Mouse (Mus musculus): ENCODE measurements around the gene 4931406C07Rik. TPM values are rescaled to one million over a fixed set of nuclear protein-coding genes. Genes with fewer than 3 reads are reported as not detected.
"Not testable (repeated sequence)": the region's sequence is repeated elsewhere in the genome, so short reads cannot be mapped to it uniquely, and the experiment has no call there.

Gene 4931406C07Rik
- total RNA-seq (2021) = 10 to 100 TPM; 26.0 to 27.1 TPM

- intact Hi-C loops (cut with DNase I) = loop anchor here (5.0 kb wide), 1 partner anchor 34 kb away; no protein-coding TSS in a partner anchor
- DNase-seq (ENCODE audit: extremely low spot score in 1 of 2, low spot score in 2 of 2) = peak in 1 of 2 experiments; percentile 23
Observed at GRCm38 (mm10) chr9:15306398-15307119, at the start of gene 4931406C07Rik. Gene 4931406C07Rik, minus strand, starts transcription at chr9:15306448.

- intact Hi-C loops (cut with DNase I) = no loop called here
- no peak for DNase-seq (ENCODE audit: extremely low spot score in 1 of 2, low spot score in 2 of 2)
Observed at GRCm38 (mm10) chr9:15349925-15350324, 43.7 kb upstream of the 4931406C07Rik start.

GRCm38 (mm10) chr9:15337776-15338175 is 31.5 kb upstream of the 4931406C07Rik start:
- no peak for DNase-seq (ENCODE audit: extremely low spot score in 1 of 2, low spot score in 2 of 2)
- intact Hi-C loops (cut with DNase I) = no loop called here

GRCm38 (mm10) chr9:15318170-15318742 is 12.0 kb upstream of the 4931406C07Rik start:
- intact Hi-C loops (cut with DNase I) = no loop called here
- DNase-seq (ENCODE audit: extremely low spot score in 1 of 2, low spot score in 2 of 2) = no peak

GRCm38 (mm10) chr9:15317223-15318169 is 11.2 kb upstream of the 4931406C07Rik start:
- no peak for DNase-seq (ENCODE audit: extremely low spot score in 1 of 2, low spot score in 2 of 2)
- intact Hi-C loops (cut with DNase I) = no loop called here

- DNase-seq (ENCODE audit: extremely low spot score in 1 of 2, low spot score in 2 of 2); intact Hi-C loops (cut with DNase I): not testable (repeated sequence)
Observed at GRCm38 (mm10) chr9:15316296-15316695, 10.0 kb upstream of the 4931406C07Rik start.

GRCm38 (mm10) chr9:15314619-15315018 is 8.4 kb upstream of the 4931406C07Rik start:
- intact Hi-C loops (cut with DNase I) = no loop called here
- no peak for DNase-seq (ENCODE audit: extremely low spot score in 1 of 2, low spot score in 2 of 2)

- intact Hi-C loops (cut with DNase I) = no loop called here
- DNase-seq (ENCODE audit: extremely low spot score in 1 of 2, low spot score in 2 of 2) = no peak
Observed at GRCm38 (mm10) chr9:15313633-15314032, 7.4 kb upstream of the 4931406C07Rik start.

- DNase-seq (ENCODE audit: extremely low spot score in 1 of 2, low spot score in 2 of 2) = no peak
- intact Hi-C loops (cut with DNase I) = no loop called here
Observed at GRCm38 (mm10) chr9:15312054-15312735, 5.9 kb upstream of the 4931406C07Rik start.

GRCm38 (mm10) chr9:15310179-15310578 is 3.9 kb upstream of the 4931406C07Rik start:
- intact Hi-C loops (cut with DNase I) = no loop called here
- no peak for DNase-seq (ENCODE audit: extremely low spot score in 1 of 2, low spot score in 2 of 2)

GRCm38 (mm10) chr9:15309425-15309824 is 3.2 kb upstream of the 4931406C07Rik start:
- DNase-seq (ENCODE audit: extremely low spot score in 1 of 2, low spot score in 2 of 2) = no peak
- intact Hi-C loops (cut with DNase I) = loop anchor here (5.0 kb wide), 1 partner anchor 37 kb away; no protein-coding TSS in a partner anchor

GRCm38 (mm10) chr9:15308254-15308653 is 2.0 kb upstream of the 4931406C07Rik start:
- no peak for DNase-seq (ENCODE audit: extremely low spot score in 1 of 2, low spot score in 2 of 2)
- intact Hi-C loops (cut with DNase I) = loop anchor here (5.0 kb wide), 1 partner anchor 36 kb away; no protein-coding TSS in a partner anchor

- DNase-seq (ENCODE audit: extremely low spot score in 1 of 2, low spot score in 2 of 2) = no peak
- intact Hi-C loops (cut with DNase I) = loop anchor here (5.0 kb wide), 1 partner anchor 35 kb away; no protein-coding TSS in a partner anchor
Observed at GRCm38 (mm10) chr9:15307257-15307656, 1.0 kb upstream of the 4931406C07Rik start.

GRCm38 (mm10) chr9:15305503-15306397 is 498 bp downstream of the 4931406C07Rik start, which contains the start of gene Taf1d:
Gene Taf1d, plus strand, starts transcription at chr9:15306214.
- DNase-seq (ENCODE audit: extremely low spot score in 1 of 2, low spot score in 2 of 2) = peak; percentile 94 to 98
- intact Hi-C loops (cut with DNase I) = loop anchor here (5.0 kb wide), 1 partner anchor 33 kb away; no protein-coding TSS in a partner anchor

- no peak for DNase-seq (ENCODE audit: extremely low spot score in 1 of 2, low spot score in 2 of 2)
- intact Hi-C loops (cut with DNase I) = no loop called here
Observed at GRCm38 (mm10) chr9:15302881-15303280, 3.4 kb downstream of the 4931406C07Rik start.

- DNase-seq (ENCODE audit: extremely low spot score in 1 of 2, low spot score in 2 of 2); intact Hi-C loops (cut with DNase I): not testable (repeated sequence)
Observed at GRCm38 (mm10) chr9:15302006-15302405, 4.2 kb downstream of the 4931406C07Rik start.

- DNase-seq (ENCODE audit: extremely low spot score in 1 of 2, low spot score in 2 of 2) = peak in 1 of 2 experiments; percentile 48
- intact Hi-C loops (cut with DNase I) = no loop called here
Observed at GRCm38 (mm10) chr9:15301399-15301798, 4.8 kb downstream of the 4931406C07Rik start.
